Mouse (Mus musculus): ENCODE data around the gene Polr2h. TPM values are rescaled to one million over a fixed set of nuclear protein-coding genes. Genes with fewer than 3 reads are reported as not detected.

Gene Polr2h
- total and polyA plus RNA-seq, 3 experiments = 117 to 183 (median 157) TPM

DNA sequence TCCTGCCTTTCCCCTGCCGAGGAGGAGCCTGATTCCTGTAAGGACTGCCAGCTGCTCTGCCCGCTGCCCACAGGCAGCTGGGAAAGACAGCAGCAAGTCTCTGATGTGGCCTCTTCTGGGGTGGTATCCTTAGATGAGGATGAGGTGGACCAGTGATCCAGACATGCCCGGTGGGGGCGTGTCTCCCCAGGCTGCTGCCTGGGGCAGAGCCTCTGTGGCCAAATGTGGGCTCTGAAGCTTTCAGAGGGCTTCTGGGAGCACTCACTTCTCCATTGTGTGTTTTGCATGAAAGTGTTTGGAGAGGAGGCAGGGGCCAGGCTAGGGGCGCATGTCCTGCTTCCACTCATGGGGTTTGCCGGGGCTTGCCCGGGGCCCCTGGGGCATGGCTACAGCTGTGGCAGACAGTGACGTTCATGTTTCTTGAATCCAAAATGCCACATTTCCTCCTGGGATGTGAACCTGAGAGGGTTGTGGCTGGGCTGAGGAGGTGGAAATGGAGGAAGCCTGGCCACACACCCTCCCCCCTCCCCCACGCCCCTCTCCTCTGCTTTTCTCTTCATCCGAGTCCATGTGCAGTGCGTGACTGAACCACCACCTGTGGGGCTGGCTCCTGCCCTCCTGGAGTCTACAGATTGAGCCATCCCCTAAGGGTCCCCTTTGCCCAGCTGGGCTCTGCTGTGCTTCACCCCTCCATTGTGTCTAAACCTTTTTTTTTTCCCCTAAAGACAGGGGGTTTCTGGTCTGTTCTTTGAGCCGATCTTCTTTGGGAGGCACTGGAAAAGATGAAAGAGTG is 15.5 kb upstream of the Polr2h start (continued):
- TF ChIP-seq ZC3H11A (IDR thresholded peaks at IDR 0.05; ENCODE audit: low read depth, low read length) (no peak), PAX5 (IDR thresholded peaks at IDR 0.05; ENCODE audit: low read length) (no peak), KAT2A (IDR thresholded peaks at IDR 0.05; ENCODE audit: insufficient replicate concordance, low read length) (peak; percentile 79; the same call in 1 of the 2 replicates), TCF12 (IDR thresholded peaks at IDR 0.05; ENCODE audit: low read depth, low read length) (peak; percentile 95), JUN (IDR thresholded peaks at IDR 0.05; ENCODE audit: insufficient read depth, low read depth, low read length) (peak; percentile 7; the same call in 1 of the 2 replicates), SMC3 (IDR thresholded peaks at IDR 0.05; ENCODE audit: low read depth, low read length) (0 out of 2 replicates have a peak, but pooled peaks have one; percentile 10), POLR2AphosphoS2 (IDR thresholded peaks at IDR 0.05; ENCODE audit: low read depth, low read length) (peak; percentile 66), CHD2 (IDR thresholded peaks at IDR 0.05; ENCODE audit: low read length) (peak; percentile 88)

DNA sequence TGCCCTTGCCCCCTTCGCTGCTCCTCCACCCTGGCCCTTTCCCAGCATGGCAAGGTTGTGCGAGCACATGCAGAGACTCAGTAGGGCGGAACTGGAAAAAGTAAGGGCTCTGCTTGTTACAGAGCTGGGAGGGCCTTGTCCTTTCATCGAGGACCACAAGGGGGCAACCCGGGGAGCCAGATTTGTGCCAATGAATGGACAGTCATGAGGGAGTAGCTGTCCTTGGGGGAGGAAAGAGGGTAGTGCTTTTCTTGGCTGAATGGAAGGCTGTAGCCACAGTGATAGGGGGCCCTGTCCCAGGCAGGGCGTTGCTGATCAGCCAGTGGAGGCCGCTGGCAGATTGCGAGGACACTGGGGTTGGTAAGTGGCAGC is 15.0 kb upstream of the Polr2h start:
- dilution Hi-C loops (cut with MboI; ENCODE audit: extremely low pct_ligation_motif_present, extremely low pct_unique_long_range_greater_than_20kb, low sequenced_read_pairs) (no loop called here), in situ Hi-C loops (cut with MboI; ENCODE audit: low pct_ligation_motif_present, low pct_unique_long_range_greater_than_20kb, low sequenced_read_pairs) (no loop called here)
- Histone ChIP-seq H3K4me1 (ENCODE audit: control insufficient read depth in 1 of 2, insufficient read depth in 2 of 2) (peaks cover 13 to 58% of the 10 kb centered on the region in 2 experiments), H3K36me3 (replicated peaks in 1 of 2; ENCODE audit: control insufficient read depth in 1 of 2, insufficient read depth in 1 of 2, low read length in 1 of 2) (peaks cover 0 to 23% of the 10 kb centered on the region in 2 experiments), H3K4me3 (replicated peaks in 1 of 3; ENCODE audit: low read depth in 2 of 3, low read length in 2 of 3, poor library complexity in 1 of 3) (peak overlapping the region in 2 of 3 experiments; percentile 8 to 45), H3K4me2 (ENCODE audit: insufficient read depth, low read depth, poor library complexity, severe bottlenecking) (peak overlapping the region; percentile 83), H3K9ac (ENCODE audit: insufficient read depth, low read depth) (peak overlapping the region; percentile 55), H3K79me2 (replicated peaks; ENCODE audit: control insufficient read depth, extremely low read depth, insufficient read depth, poor library complexity, severe bottlenecking) (no peaks in the 10 kb centered on the region), H3K27ac (ENCODE audit: insufficient read depth, low read depth) (peak overlapping the region; percentile 80), H3K27me3 (replicated peaks) (no peaks in the 10 kb centered on the region), H3K9me3 (replicated peaks; ENCODE audit: low read length) (no peaks in the 10 kb centered on the region)
- peak; percentile 96 for DNase-seq (ENCODE audit: extremely low read depth)
- TF ChIP-seq CTCF (conservative IDR thresholded peaks at IDR 0.05 in 1 of 2, IDR thresholded peaks at IDR 0.05 in 1 of 2; ENCODE audit: low read depth in 2 of 2, low read length in 2 of 2) (peak; percentile 57 to 88), BHLHE40 (IDR thresholded peaks at IDR 0.05; ENCODE audit: low read depth, low read length) (peak; percentile 67), MYC (IDR thresholded peaks at IDR 0.05; ENCODE audit: low read depth, low read length) (peak; percentile 92), POLR2AphosphoS2 (IDR thresholded peaks at IDR 0.05; ENCODE audit: low read depth, low read length) (no peak; the same call in 1 of the 2 replicates), ZKSCAN1 (IDR thresholded peaks at IDR 0.05; ENCODE audit: borderline replicate concordance, low read depth, low read length) (no peak), ELF1 (IDR thresholded peaks at IDR 0.05; ENCODE audit: low read depth, low read length) (peak; percentile 61), SMC3 (IDR thresholded peaks at IDR 0.05; ENCODE audit: low read depth, low read length) (peak; percentile 71), RAD21 (IDR thresholded peaks at IDR 0.05; ENCODE audit: low read depth, low read length) (peak; percentile 55), IRF4 (IDR thresholded peaks at IDR 0.05; ENCODE audit: low read depth, low read length) (peak; percentile 56), ZMIZ1 (IDR thresholded peaks at IDR 0.05; ENCODE audit: low read depth, low read length) (no peak), MAX (IDR thresholded peaks at IDR 0.05; ENCODE audit: low read length) (peak; percentile 85), TCF12 (IDR thresholded peaks at IDR 0.05; ENCODE audit: low read depth, low read length) (peak; percentile 39; the same call in 1 of the 2 replicates), TBP (conservative IDR thresholded peaks at IDR 0.05; ENCODE audit: low read depth, low read length) (peak; percentile 47; the same call in 1 of the 2 replicates), MXI1 (IDR thresholded peaks at IDR 0.05; ENCODE audit: low read depth, low read length) (peak; percentile 43; the same call in 1 of the 2 replicates)
